8 mouse cellular contexts compared by ENCODE assay signal in genomic region chr5:119741116-119741515, GRCm38 (mm10).
DNase-seq lines count a peak whose midpoint lies in the region; ATAC-seq lines count a peak whose summit lies in the region.

No protein-coding gene starts in this region.

- 5% methylated on average over 6 of the region's 6 CpGs for WGBS in forebrain, embryonic 13.5 days
- 6% methylated on average over 6 of the region's 6 CpGs for WGBS in limb, embryonic 13.5 days

- H3K27me3 ChIP-seq in forebrain, embryonic 13.5 days: peaks cover 9% of the 10 kb centered on the region; the same call in 1 of the 2 replicates
- H3K27me3 ChIP-seq in limb, embryonic 13.5 days: peaks cover 39% of the 10 kb centered on the region

- no peaks in the 10 kb centered on the region for H3K36me3 ChIP-seq in forebrain, embryonic 13.5 days (ENCODE audit: poor library complexity, severe bottlenecking)
- H3K36me3 ChIP-seq in limb, embryonic 13.5 days: no peaks in the 10 kb centered on the region

- H3K27ac ChIP-seq in brown adipose tissue, adult 24 weeks (replicated peaks; ENCODE audit: low read depth, low read length): 0 out of 2 replicates have a peak overlapping the region, but pooled peaks have one; percentile 31
- H3K27ac ChIP-seq in forebrain, embryonic 13.5 days: no peak overlapping the region
- no peak overlapping the region for H3K27ac ChIP-seq in limb, embryonic 13.5 days

- H3K4me2 ChIP-seq in forebrain, embryonic 13.5 days: no peak overlapping the region
- peak overlapping the region; percentile 38 for H3K4me2 ChIP-seq in limb, embryonic 13.5 days (replicated peaks)

- H3K9ac ChIP-seq in forebrain, embryonic 13.5 days: no peak overlapping the region
- H3K9ac ChIP-seq in limb, embryonic 13.5 days: no peak overlapping the region

- H3K9me3 ChIP-seq in forebrain, embryonic 13.5 days (replicated peaks): no peaks in the 10 kb centered on the region
- H3K9me3 ChIP-seq in limb, embryonic 13.5 days: peaks cover 4% of the 10 kb centered on the region; the same call in 1 of the 2 replicates

- H3K4me1 ChIP-seq in brown adipose tissue, adult 24 weeks (ENCODE audit: control insufficient read depth, insufficient read depth, insufficient read length, low read length): no peaks in the 10 kb centered on the region
- no peaks in the 10 kb centered on the region for H3K4me1 ChIP-seq in forebrain, embryonic 13.5 days
- peaks cover 3% of the 10 kb centered on the region for H3K4me1 ChIP-seq in limb, embryonic 13.5 days

- DNase-seq in 3134 (ENCODE audit: extremely low read depth, insufficient read length, low spot score): peak; percentile 18
- peak; percentile 24 to 25 for DNase-seq in CD8-positive naive resting alpha-beta T cell, adult 2 months (ENCODE audit: low read depth in 2 of 2, low spot score in 2 of 2)
- DNase-seq in hindlimb bud, embryonic 11.5 days (ENCODE audit: extremely low spot score, low read depth, low spot score): peak; percentile 74
- DNase-seq in naive thymus-derived CD4-positive, alpha-beta T cell, adult 2 months (ENCODE audit: low read depth): peak; percentile 66
- DNase-seq in thymus, postnatal 4 days: peak; percentile 57

- 0 out of 2 replicates have a peak, but pooled peaks have one; percentile 50 for ATAC-seq in forebrain, embryonic 13.5 days
- 0 out of 2 replicates have a peak, but pooled peaks have one; percentile 61 for ATAC-seq in limb, embryonic 13.5 days (ENCODE audit: low FRiP score, low read depth)

- no peak overlapping the region for H3K4me3 ChIP-seq in brown adipose tissue, adult 24 weeks (ENCODE audit: insufficient read depth, low read depth, low read length)
- H3K4me3 ChIP-seq in forebrain, embryonic 13.5 days: no peak overlapping the region
- H3K4me3 ChIP-seq in limb, embryonic 13.5 days: no peak overlapping the region

Comparison
In these comparisons a context has a peak if more than half of its experiments do, and no peak if none do; other contexts are left out.
1. DNase-seq: peak in every context shown above with its lines; median percentile 74 in hindlimb bud, embryonic 11.5 days; 66 in naive thymus-derived CD4-positive, alpha-beta T cell, adult 2 months; 57 in thymus, postnatal 4 days; 24 in CD8-positive naive resting alpha-beta T cell, adult 2 months; 18 in 3134.